Mouse (Mus musculus) heart, postnatal 36 days (tissue): ENCODE data around the gene Topbp1. TPM values are rescaled to one million over a fixed set of nuclear protein-coding genes. Genes with fewer than 3 reads are reported as not detected.

ENCODE experiments used
- DNase-seq, 2 experiments: peaks; one replicate each; pipeline ENCODE4 v3.0.0; 2021 to 2022
- intact Hi-C: fragments of 180-260 bp; cut with DNase I; formaldehyde crosslinking; loops from one replicate; pipeline ENCODE4 v1.15.1; 2025
- total RNA-seq, 2 experiments: library from RNA; stranded (reverse); gene quantifications; 2 replicates each; pipeline ENCODE4 v1.2.3; 2021

The Topbp1 gene
- 10 to 100 TPM in 1 of 2 experiments, 1 to 10 TPM in 1; 9.1 to 13.2 TPM for total RNA-seq

GRCm38 (mm10) chr9:103304927-103305326 is at the start of gene Topbp1, which contains the start of gene 1300017J02Rik:
TSS of gene Topbp1 (plus strand) at chr9:103305215.
TSS of gene 1300017J02Rik (minus strand) at chr9:103305082.
- DNase-seq: peak; percentile 92 to 94
- intact Hi-C loops: loop anchor here (2.0 to 10.0 kb wide), 5 partner anchors 62 to 680 kb away; partner anchors contain the start of genes Anapc13 and Cep63

GRCm38 (mm10) chr9:103265778-103266177 is 39.2 kb upstream of the Topbp1 start:
- intact Hi-C loops: no loop called here
- no peak for DNase-seq

- intact Hi-C loops: no loop called here
- DNase-seq: no peak
These were observed 33.9 kb upstream of the Topbp1 start for GRCm38 (mm10) chr9:103271104-103271503.

GRCm38 (mm10) chr9:103274819-103275218 is 30.2 kb upstream of the Topbp1 start:
- intact Hi-C loops: no loop called here
- DNase-seq: no peak

GRCm38 (mm10) chr9:103275676-103276075 is 29.3 kb upstream of the Topbp1 start:
- no peak for DNase-seq
- intact Hi-C loops: no loop called here

GRCm38 (mm10) chr9:103276876-103277275 is 28.1 kb upstream of the Topbp1 start:
- no peak for DNase-seq
- intact Hi-C loops: no loop called here

GRCm38 (mm10) chr9:103286396-103286795 is 18.6 kb upstream of the Topbp1 start:
- intact Hi-C loops: no loop called here
- no peak for DNase-seq

- intact Hi-C loops: no loop called here
- DNase-seq: no peak
These were observed 18.1 kb upstream of the Topbp1 start for GRCm38 (mm10) chr9:103286901-103287422.

- intact Hi-C loops: no loop called here
These were observed 17.1 kb upstream of the Topbp1 start for GRCm38 (mm10) chr9:103287840-103288488.

GRCm38 (mm10) chr9:103288489-103289180 is 16.4 kb upstream of the Topbp1 start:
- intact Hi-C loops: no loop called here

More at GRCm38 (mm10) chr9:103287840-103288488, 17.1 kb upstream of the Topbp1 start:
- DNase-seq: no peak

GRCm38 (mm10) chr9:103294507-103294906 is 10.5 kb upstream of the Topbp1 start:
- no peak for DNase-seq
- intact Hi-C loops: no loop called here

More at GRCm38 (mm10) chr9:103288489-103289180, 16.4 kb upstream of the Topbp1 start:
- no peak for DNase-seq

GRCm38 (mm10) chr9:103301086-103301485 is 3.9 kb upstream of the Topbp1 start:
- intact Hi-C loops: loop anchor here (5.0 to 10.0 kb wide), 4 partner anchors 74 to 676 kb away; partner anchors contain the start of genes Anapc13 and Cep63
- no peak for DNase-seq

- no peak for DNase-seq
These were observed 2.8 kb upstream of the Topbp1 start for GRCm38 (mm10) chr9:103302239-103302638.

GRCm38 (mm10) chr9:103302666-103303065 is 2.3 kb upstream of the Topbp1 start:
- intact Hi-C loops: loop anchor here (1.0 to 10.0 kb wide), 6 partner anchors 75 to 678 kb away; partner anchors contain the start of genes Anapc13 and Cep63
- peak; percentile 56 to 68 for DNase-seq

More at GRCm38 (mm10) chr9:103302239-103302638, 2.8 kb upstream of the Topbp1 start:
- intact Hi-C loops: loop anchor here (1.0 to 10.0 kb wide), 6 partner anchors 75 to 677 kb away; partner anchors contain the start of genes Anapc13 and Cep63

GRCm38 (mm10) chr9:103305332-103306041 is 472 bp downstream of the Topbp1 start:
- DNase-seq: no peak
- intact Hi-C loops: loop anchor here (2.0 to 10.0 kb wide), 4 partner anchors 61 to 681 kb away; partner anchors contain the start of genes Anapc13 and Cep63

- DNase-seq: no peak
- intact Hi-C loops: loop anchor here (10.0 kb wide), 3 partner anchors 295 to 685 kb away; partner anchors contain the start of genes Anapc13 and Cep63
These were observed 4.8 kb downstream of the Topbp1 start for GRCm38 (mm10) chr9:103309832-103310231.

- no peak for DNase-seq
These were observed 19.7 kb downstream of the Topbp1 start for GRCm38 (mm10) chr9:103324678-103325077.

GRCm38 (mm10) chr9:103326449-103326848 is 21.4 kb downstream of the Topbp1 start:
- intact Hi-C loops: no loop called here
- no peak for DNase-seq

More at GRCm38 (mm10) chr9:103324678-103325077, 19.7 kb downstream of the Topbp1 start:
- intact Hi-C loops: no loop called here

GRCm38 (mm10) chr9:103332663-103333062 is 27.6 kb downstream of the Topbp1 start:
- DNase-seq: no peak
- intact Hi-C loops: no loop called here

- intact Hi-C loops: no loop called here
- no peak for DNase-seq
These were observed 31.9 kb downstream of the Topbp1 start for GRCm38 (mm10) chr9:103336912-103337311.
